ENCODE assay signal across 12 mouse cellular contexts in the genomic region with DNA sequence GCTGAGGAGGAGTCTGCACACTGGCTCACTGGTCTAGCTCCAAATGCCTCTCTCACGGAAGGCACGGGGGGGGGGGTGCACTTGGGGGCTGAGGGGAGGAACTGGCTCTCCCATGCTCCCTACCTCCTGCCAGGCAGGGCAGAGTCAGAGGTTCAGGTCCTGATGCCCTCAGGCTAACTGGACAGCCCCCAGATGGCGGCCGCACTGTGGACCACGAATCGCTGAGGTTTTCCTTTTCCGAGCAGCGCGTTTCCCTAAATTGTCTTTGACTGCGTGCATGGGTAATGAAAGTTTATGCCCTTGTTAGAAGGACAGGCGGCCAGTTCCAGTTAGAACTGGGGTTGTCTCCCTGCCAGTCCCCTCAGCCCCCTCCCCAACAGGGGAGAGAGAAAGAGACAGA.
DNase-seq lines count a peak whose midpoint lies in the region; ATAC-seq lines count a peak whose summit lies in the region.
"Had no signal": no experiment of that assay in that cellular context is flagged by ENCODE, and none has a peak within 500 bp of the region (broad histone marks: within the 10 kb centered on the region; RNA-seq: fewer than 3 reads in every experiment).

No protein-coding gene starts in this region.

- no peak overlapping the region for H3K9ac ChIP-seq in neural tube, embryonic 11.5 days (ENCODE audit: low read length)
- H3K9ac ChIP-seq in neural tube, embryonic 14.5 days (replicated peaks; ENCODE audit: low read depth, low read length) = no peak overlapping the region; the same call in 1 of the 2 replicates
- H3K9ac ChIP-seq: midbrain, embryonic 15.5 days had no signal

- no peak overlapping the region for H3K4me2 ChIP-seq in neural tube, embryonic 11.5 days (ENCODE audit: low read depth)
- peak overlapping the region; percentile 18; the same call in 1 of the 2 replicates for H3K4me2 ChIP-seq in neural tube, embryonic 14.5 days (ENCODE audit: low read depth, low read length)

- H3K4me1 ChIP-seq in heart, embryonic 10.5 days = peaks cover 96% of the 10 kb centered on the region
- H3K4me1 ChIP-seq in neural tube, embryonic 11.5 days (ENCODE audit: control insufficient read depth, insufficient read depth, low read length) = peaks cover 38% of the 10 kb centered on the region
- peaks cover 72% of the 10 kb centered on the region for H3K4me1 ChIP-seq in neural tube, embryonic 14.5 days (ENCODE audit: control insufficient read depth, insufficient read depth, low read length)

- intact Hi-C loops in heart, postnatal 10 days (cut with DNase I) = no loop called here

- no peak overlapping the region for H3K4me3 ChIP-seq in heart, embryonic 10.5 days
- no peak overlapping the region for H3K4me3 ChIP-seq in neural tube, embryonic 11.5 days (ENCODE audit: low read depth, low read length)
- no peak overlapping the region for H3K4me3 ChIP-seq in neural tube, embryonic 14.5 days (ENCODE audit: low read depth, low read length)
- H3K4me3 ChIP-seq: midbrain, embryonic 15.5 days had no signal

- no peaks in the 10 kb centered on the region for H3K9me3 ChIP-seq in heart, embryonic 10.5 days
- no peaks in the 10 kb centered on the region for H3K9me3 ChIP-seq in neural tube, embryonic 11.5 days (ENCODE audit: control insufficient read depth, low read length)
- H3K9me3 ChIP-seq in neural tube, embryonic 14.5 days (ENCODE audit: control insufficient read depth, low read length) = no peaks in the 10 kb centered on the region
- H3K9me3 ChIP-seq: midbrain, embryonic 15.5 days had no signal

- no peak for ATAC-seq in neural tube, embryonic 11.5 days (ENCODE audit: insufficient read depth, low FRiP score, low TSS enrichment)
- ATAC-seq in neural tube, embryonic 14.5 days (ENCODE audit: low read depth) = no peak
- ATAC-seq in inflammation-experienced regulatory T-cells, adult 6 months = no peak
- ATAC-seq: midbrain, embryonic 15.5 days had no signal

- no peak for DNase-seq in heart, embryonic 10.5 days (ENCODE audit: low spot score)
- no peak for DNase-seq in heart, postnatal 10 days
- DNase-seq in neural tube, embryonic 11.5 days (ENCODE audit: low spot score) = no peak
- no peak for DNase-seq in neural tube, embryonic 10.5 days (ENCODE audit: extremely low spot score, low spot score)
- peak; percentile 61 for DNase-seq in kidney, postnatal 10 days
- DNase-seq in embryo, embryonic 10.5 days (ENCODE audit: low spot score) = no peak
- DNase-seq: adrenal gland, adult 8-10 months; right cerebral cortex, postnatal 14 days; thymus, postnatal 14 days had no signal

- H3K27me3 ChIP-seq in heart, embryonic 10.5 days (ENCODE audit: insufficient read depth, poor library complexity, severe bottlenecking) = peaks cover 50% of the 10 kb centered on the region; the same call in 1 of the 2 replicates
- H3K27me3 ChIP-seq in neural tube, embryonic 11.5 days (ENCODE audit: control insufficient read depth, insufficient read depth, low read length) = peaks cover 24% of the 10 kb centered on the region
- 0 out of 2 replicates have a peak, but pooled peaks cover 4% of the 10 kb centered on the region for H3K27me3 ChIP-seq in neural tube, embryonic 14.5 days (ENCODE audit: control insufficient read depth, insufficient read depth, low read length)

- 74% methylated on average over 11 of the region's 11 CpGs for WGBS in heart, embryonic 10.5 days
- 49% methylated on average over 11 of the region's 11 CpGs for WGBS in neural tube, embryonic 11.5 days
- 18% methylated on average over 11 of the region's 11 CpGs for whole genome bisulfite sequencing in neural tube, embryonic 14.5 days

- H3K27ac ChIP-seq in heart, embryonic 10.5 days = peak overlapping the region; percentile 65
- H3K27ac ChIP-seq in neural tube, embryonic 11.5 days (ENCODE audit: low read depth, low read length) = peak overlapping the region; percentile 27; the same call in 1 of the 2 replicates
- H3K27ac ChIP-seq in neural tube, embryonic 14.5 days (ENCODE audit: low read depth, low read length) = peak overlapping the region; percentile 85

- no peaks in the 10 kb centered on the region; the same call in 1 of the 2 replicates for H3K36me3 ChIP-seq in heart, embryonic 10.5 days
- H3K36me3 ChIP-seq in neural tube, embryonic 11.5 days (ENCODE audit: control insufficient read depth, insufficient read depth, low read length) = no peaks in the 10 kb centered on the region
- H3K36me3 ChIP-seq in neural tube, embryonic 14.5 days (ENCODE audit: control insufficient read depth, insufficient read depth, low read length) = no peaks in the 10 kb centered on the region
- H3K36me3 ChIP-seq: midbrain, embryonic 15.5 days had no signal

Comparison
In these comparisons a context has a peak if more than half of its experiments do, and no peak if none do; other contexts are left out.
1. H3K27ac ChIP-seq: peak in every context shown above with its lines; median percentile 85 in neural tube, embryonic 14.5 days; 65 in heart, embryonic 10.5 days; 27 in neural tube, embryonic 11.5 days.